Mouse (Mus musculus) gastrocnemius, adult 18-20 months (tissue): ENCODE results near the gene Zfhx3. TPM values are rescaled to one million over a fixed set of nuclear protein-coding genes. Genes with fewer than 3 reads are reported as not detected.
"Not testable (repeated sequence)": the region's sequence is repeated elsewhere in the genome, so short reads cannot be mapped to it uniquely, and the experiment has no call there.

Experiments
- DNase-seq: peaks from one replicate; pipeline ENCODE4 v3.0.0; 2021; ENCODE audit warnings: low spot score
- long read RNA-seq, 2 experiments: library from polyadenylated mRNA; stranded (forward); transcript quantifications; one replicate each; pipeline ENCODE4 v2.0.0; 2021
- total RNA-seq, 2 experiments: library from RNA; stranded (reverse); gene quantifications; 2 replicates each; pipeline ENCODE4 v1.2.3; 2021

Gene Zfhx3
- total RNA-seq = 10 to 100 TPM; 16.8 to 19.0 TPM
- long read RNA-seq, experiment 1, partial matches to known transcripts = 2 of 9 reads
- long read RNA-seq, experiment 1, other reads (novel, unspliced or antisense) = 7 of 9 reads
- long read RNA-seq, experiment 2, partial matches to known transcripts = 3 of 12 reads
- long read RNA-seq, experiment 2, other reads (novel, unspliced or antisense) = 9 of 12 reads

GRCm38 (mm10) chr8:107941922-107942694 lies at the start of gene Zfhx3:
Gene Zfhx3, plus strand, starts transcription at chr8:107942644.
- no peak for DNase-seq

- no peak for DNase-seq
Observed at GRCm38 (mm10) chr8:107918984-107919383, 23.5 kb upstream of the Zfhx3 start.

DNA sequence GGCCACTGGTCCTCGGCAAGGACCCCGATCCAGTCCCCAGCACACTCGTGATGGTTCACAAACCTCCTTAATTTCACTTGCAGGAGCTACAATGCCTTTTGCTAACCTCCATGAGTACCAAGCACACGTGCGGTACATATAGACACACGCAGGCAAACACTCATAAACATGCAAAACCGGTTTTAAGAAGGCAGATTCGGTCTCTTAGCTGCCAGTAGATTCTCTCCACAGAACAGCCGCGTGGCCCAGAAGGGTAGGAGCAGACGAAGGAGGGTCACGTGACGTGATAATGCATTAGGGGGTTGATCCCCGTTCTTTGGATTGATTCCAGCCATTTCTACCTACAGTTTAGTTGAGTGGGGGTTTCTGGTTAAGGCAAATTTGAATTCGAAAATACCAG lies 16.3 kb upstream of the Zfhx3 start:
- no peak for DNase-seq

- DNase-seq = no peak
Observed at GRCm38 (mm10) chr8:107936725-107937124, 5.7 kb upstream of the Zfhx3 start.

GRCm38 (mm10) chr8:107938231-107938630 lies 4.2 kb upstream of the Zfhx3 start:
- not testable (repeated sequence) for DNase-seq

GRCm38 (mm10) chr8:107940181-107940580 lies 2.3 kb upstream of the Zfhx3 start:
- no peak for DNase-seq

- DNase-seq = no peak
Observed at GRCm38 (mm10) chr8:107942752-107943510, 487 bp downstream of the Zfhx3 start.

DNA sequence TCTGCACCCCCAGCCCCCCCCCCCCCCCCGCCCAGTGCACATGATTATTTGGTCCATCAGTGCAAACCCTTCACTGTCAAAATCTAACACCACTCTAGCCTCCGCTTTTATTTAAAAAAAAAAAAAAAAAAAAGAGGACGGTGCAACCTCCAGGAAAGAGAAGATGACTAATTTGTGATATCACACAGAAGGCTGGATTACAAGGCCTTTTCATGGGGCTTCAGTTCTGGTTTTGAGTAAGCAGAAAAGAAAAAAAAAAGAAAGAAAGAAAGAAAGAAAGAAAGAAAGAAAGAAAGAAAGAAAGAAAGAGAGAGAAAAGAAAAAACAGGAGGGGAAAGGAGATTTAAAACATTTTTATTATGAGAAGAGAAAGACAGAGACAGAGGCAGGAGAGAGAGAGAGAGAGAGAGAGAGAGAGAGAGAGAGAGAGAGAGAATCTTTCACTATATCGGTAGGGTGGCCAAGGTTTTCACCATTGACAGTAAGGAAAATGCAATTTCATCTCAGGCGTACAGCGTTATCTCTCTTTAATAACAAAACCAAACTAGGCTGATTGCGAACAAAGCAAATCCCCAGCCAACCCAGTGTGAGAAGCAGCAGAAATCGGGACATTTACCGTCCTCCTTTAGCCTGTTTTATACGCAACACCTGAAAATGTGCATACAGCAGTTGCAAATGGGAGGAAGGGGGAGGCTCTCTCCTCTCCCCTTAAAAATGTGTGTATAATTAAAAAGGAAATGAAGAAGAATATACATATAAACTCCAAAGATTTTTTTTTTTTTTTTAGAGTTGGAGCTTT lies 1.3 kb downstream of the Zfhx3 start:
- no peak for DNase-seq

- DNase-seq = no peak
Observed at GRCm38 (mm10) chr8:107944676-107945600, 2.5 kb downstream of the Zfhx3 start.

GRCm38 (mm10) chr8:107946888-107947287 lies 4.4 kb downstream of the Zfhx3 start:
- no peak for DNase-seq

- DNase-seq = no peak
Observed at GRCm38 (mm10) chr8:107955887-107956286, 13.4 kb downstream of the Zfhx3 start.

- no peak for DNase-seq
Observed at GRCm38 (mm10) chr8:107957566-107957965, 15.1 kb downstream of the Zfhx3 start.

DNA sequence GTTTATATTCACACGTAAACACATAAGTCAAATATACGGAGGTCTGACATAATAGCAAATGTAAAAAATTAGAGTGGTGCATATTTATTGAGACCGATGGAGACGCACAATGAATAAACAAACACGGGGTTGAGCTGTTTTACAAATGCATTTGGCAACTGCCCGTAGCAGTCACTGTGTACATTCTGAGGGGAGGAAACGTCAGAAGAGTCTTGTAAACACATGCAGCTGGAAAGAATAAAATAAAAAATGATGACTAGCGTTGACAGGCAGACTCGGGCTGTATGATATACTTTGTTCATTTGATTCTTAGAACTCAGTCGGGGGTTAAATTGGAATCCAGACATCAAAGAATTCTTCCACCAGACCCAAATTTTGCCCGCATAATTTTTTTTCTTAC lies 18.0 kb downstream of the Zfhx3 start:
- no peak for DNase-seq

- DNase-seq = no peak
Observed at GRCm38 (mm10) chr8:107960878-107961277, 18.4 kb downstream of the Zfhx3 start.

DNA sequence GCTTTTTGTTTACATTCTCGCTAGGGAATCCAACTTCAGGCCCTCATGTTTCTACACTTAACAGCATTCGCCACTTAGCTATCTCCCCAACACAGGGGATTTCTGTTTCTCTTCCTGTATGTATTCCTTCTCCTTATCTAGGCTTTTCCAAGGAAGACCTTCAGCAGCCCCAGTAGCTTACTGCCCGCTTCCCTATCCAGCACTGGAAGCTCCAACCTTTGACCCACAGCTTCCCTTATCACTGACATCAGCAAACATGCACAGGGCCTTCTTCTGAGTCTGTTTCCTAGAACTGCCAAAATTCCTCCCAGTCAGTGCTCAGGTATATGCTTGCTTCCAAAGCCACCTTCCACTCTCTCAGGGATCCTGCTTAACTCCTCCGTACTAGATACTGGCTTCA lies 29.8 kb downstream of the Zfhx3 start:
- DNase-seq = no peak

DNA sequence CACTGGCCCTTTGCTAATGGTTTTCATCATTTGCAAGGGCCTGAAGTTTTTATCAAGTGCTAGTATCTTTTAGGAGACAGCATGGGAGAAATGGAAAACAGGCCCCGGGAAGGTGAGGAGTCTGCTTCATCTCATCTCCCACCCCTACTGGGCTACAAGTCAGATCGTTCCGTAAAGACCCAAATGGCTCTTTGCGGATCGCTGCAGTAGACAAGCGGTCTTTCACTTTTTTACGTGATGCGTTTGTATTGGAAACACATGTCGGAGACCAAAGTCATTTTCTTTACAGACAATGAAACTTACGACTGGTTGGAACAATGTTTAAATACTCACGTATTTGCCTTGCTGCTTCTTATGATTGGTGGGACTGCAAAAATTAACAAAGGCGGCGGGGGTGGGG lies 32.0 kb downstream of the Zfhx3 start:
- DNase-seq = no peak

- no peak for DNase-seq
Observed at GRCm38 (mm10) chr8:107978247-107978646, 35.8 kb downstream of the Zfhx3 start.

DNA sequence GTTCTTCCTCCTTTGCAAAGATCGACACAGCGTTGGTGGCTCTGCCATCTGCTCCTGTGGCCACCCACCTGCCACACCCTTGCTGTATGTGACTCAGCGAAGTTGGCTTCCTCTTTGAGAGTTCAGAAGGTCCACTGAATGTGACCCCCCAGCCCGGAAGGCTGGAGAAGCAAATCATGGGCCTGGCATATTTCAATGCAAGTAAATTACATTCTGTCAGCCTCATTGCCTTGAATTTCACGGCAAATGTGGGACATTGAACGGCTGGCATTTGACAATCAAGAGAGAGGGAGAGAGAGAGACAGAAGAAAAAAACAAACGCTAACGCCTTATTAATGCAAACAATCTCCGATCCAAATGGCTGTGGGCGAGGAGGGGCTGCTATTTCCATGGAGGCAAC lies 38.2 kb downstream of the Zfhx3 start:
- DNase-seq = no peak

GRCm38 (mm10) chr8:107986629-107987028 lies 44.2 kb downstream of the Zfhx3 start:
- no peak for DNase-seq

DNA sequence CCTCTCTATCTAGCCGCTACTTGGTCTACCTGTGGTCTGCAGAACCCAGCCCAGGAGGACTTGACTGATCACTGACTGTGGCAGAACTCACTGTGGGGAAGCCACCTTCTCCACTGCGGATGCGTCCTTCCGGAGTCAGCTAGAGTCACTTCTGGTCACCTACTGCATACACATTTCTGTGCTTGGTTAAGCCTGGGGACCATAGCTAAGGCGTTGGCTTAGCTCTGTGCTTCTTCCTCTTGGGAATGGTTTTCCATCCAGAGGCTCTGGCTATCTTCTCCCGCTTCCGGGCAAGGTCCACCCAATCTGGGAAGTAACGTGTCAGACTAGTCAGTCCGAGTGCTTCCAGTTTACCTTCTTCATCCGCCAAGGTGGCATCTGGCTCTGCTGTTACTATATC lies 56.4 kb downstream of the Zfhx3 start:
- DNase-seq = no peak

GRCm38 (mm10) chr8:108011516-108011915 lies 69.1 kb downstream of the Zfhx3 start:
- DNase-seq = no peak
